Mouse (Mus musculus) heart, postnatal 10 days (tissue): ENCODE results near the gene Ppp2r5a. TPM values are rescaled to one million over a fixed set of nuclear protein-coding genes. Genes with fewer than 3 reads are reported as not detected.

Experiments used
- DNase-seq, 2 experiments: peaks; one replicate each; pipeline ENCODE4 v3.0.0; 2021
- intact Hi-C: fragments of 180-260 bp; cut with DNase I; formaldehyde crosslinking; loops from one replicate; pipeline ENCODE4 v1.15.1; 2025
- total RNA-seq, 2 experiments: library from RNA; stranded (reverse); gene quantifications; 2 replicates each; pipeline ENCODE4 v1.2.3; 2021

The Ppp2r5a gene
- total RNA-seq, 2 experiments from 2014 or later, result 113 to 127 TPM

- intact Hi-C loops, result no loop called here
- DNase-seq, result no peak
These were observed 98.9 kb downstream of the Ppp2r5a start for GRCm38 (mm10) chr1:191304216-191304615.

- intact Hi-C loops, result no loop called here
- DNase-seq, result no peak
These were observed 99.3 kb downstream of the Ppp2r5a start for GRCm38 (mm10) chr1:191303736-191304135.

Other genes with a start within 250 kb of the Ppp2r5a start
- gene Fam71a, start 238.5 kb downstream of the Ppp2r5a start, total RNA-seq, result not detected
- 1 to 10 TPM; 5.3 to 5.6 TPM for gene Atf3, start 185.2 kb downstream of the Ppp2r5a start, total RNA-seq
- gene Nenf, start 85.1 kb downstream of the Ppp2r5a start, total RNA-seq, result 100 to 1,000 TPM; 107 to 116 TPM
- 1 to 10 TPM; 4.4 to 7.0 TPM for gene Tmem206, start 77.4 kb downstream of the Ppp2r5a start, total RNA-seq
- 1 to 10 TPM; 4.9 to 6.3 TPM for gene Dtl, start 172.3 kb upstream of the Ppp2r5a start, total RNA-seq
- gene Ints7, start 172.4 kb upstream of the Ppp2r5a start, total RNA-seq, result 10 to 100 TPM; 23.0 to 23.2 TPM